Mouse (Mus musculus) right cerebral cortex, postnatal 36 days (tissue): ENCODE measurements around the gene Ccdc30.

Experiments used
- DNase-seq, 2 experiments: peaks; one replicate each; pipeline ENCODE4 v3.0.0; 2022; ENCODE audit warnings: low spot score in 2 of 2, mixed read lengths in 1 of 2

Gene Ccdc30

GRCm38 (mm10) chr4:119415072-119415753, at the start of gene Ccdc30:
TSS of gene Ccdc30 (minus strand) at chr4:119415521.
- DNase-seq = peak; percentile 95 to 96

- no peak for DNase-seq
Measured at GRCm38 (mm10) chr4:119463756-119464419, 48.6 kb upstream of the Ccdc30 start.

GRCm38 (mm10) chr4:119462858-119463755, 47.8 kb upstream of the Ccdc30 start:
- DNase-seq = no peak

GRCm38 (mm10) chr4:119462457-119462856, 47.1 kb upstream of the Ccdc30 start:
- no peak for DNase-seq

- peak; percentile 84 for DNase-seq
Measured at GRCm38 (mm10) chr4:119460728-119461141, 45.4 kb upstream of the Ccdc30 start.

- DNase-seq = peak in 1 of 2 experiments; percentile 14
Measured at GRCm38 (mm10) chr4:119460296-119460695, 45.0 kb upstream of the Ccdc30 start.

GRCm38 (mm10) chr4:119453533-119453932, 38.2 kb upstream of the Ccdc30 start:
- no peak for DNase-seq

GRCm38 (mm10) chr4:119453128-119453527, 37.8 kb upstream of the Ccdc30 start:
- DNase-seq = no peak

GRCm38 (mm10) chr4:119450436-119450835, 35.1 kb upstream of the Ccdc30 start:
- DNase-seq = no peak

GRCm38 (mm10) chr4:119447786-119448185, 32.5 kb upstream of the Ccdc30 start:
- no peak for DNase-seq

GRCm38 (mm10) chr4:119447261-119447660, 31.9 kb upstream of the Ccdc30 start:
- no peak for DNase-seq

GRCm38 (mm10) chr4:119442539-119442938, 27.2 kb upstream of the Ccdc30 start:
- no peak for DNase-seq

- DNase-seq = no peak
Measured at GRCm38 (mm10) chr4:119441836-119442235, 26.5 kb upstream of the Ccdc30 start.

GRCm38 (mm10) chr4:119437936-119438335, 22.6 kb upstream of the Ccdc30 start:
- no peak for DNase-seq

- DNase-seq = no peak
Measured at GRCm38 (mm10) chr4:119430678-119431077, 15.4 kb upstream of the Ccdc30 start.

GRCm38 (mm10) chr4:119427680-119428079, 12.4 kb upstream of the Ccdc30 start:
- no peak for DNase-seq

GRCm38 (mm10) chr4:119425601-119426000, 10.3 kb upstream of the Ccdc30 start:
- no peak for DNase-seq

GRCm38 (mm10) chr4:119425077-119425476, 9.8 kb upstream of the Ccdc30 start:
- no peak for DNase-seq

- peak; percentile 80 to 83 for DNase-seq
Measured at GRCm38 (mm10) chr4:119422294-119422964, 7.1 kb upstream of the Ccdc30 start, which contains the start of the genes Ppcs and Zmynd12. TSS of gene Ppcs (minus strand) at chr4:119422420. TSS of gene Zmynd12 (plus strand) at chr4:119422814.

- DNase-seq = peak in 1 of 2 experiments; percentile 7
Measured at GRCm38 (mm10) chr4:119421921-119422293, 6.6 kb upstream of the Ccdc30 start.

- no peak for DNase-seq
Measured at GRCm38 (mm10) chr4:119421191-119421590, 5.9 kb upstream of the Ccdc30 start.

GRCm38 (mm10) chr4:119417894-119418293, 2.6 kb upstream of the Ccdc30 start:
- no peak for DNase-seq
